Mouse (Mus musculus) hematopoietic stem cell, adult 5-6 weeks (primary cell): ENCODE results near the gene Rpl12. TPM values are rescaled to one million over a fixed set of nuclear protein-coding genes. Genes with fewer than 3 reads are reported as not detected.
"Not testable (repeated sequence)": the region's sequence is repeated elsewhere in the genome, so short reads cannot be mapped to it uniquely, and the experiment has no call there.

Experiments used
- ATAC-seq, 2 experiments: fragments of 125-278 bp in 1 of 2; replicated peaks in 1 of 2; 2 replicates each; pipeline ENCODE4 v1.8.0; 2016 to 2017; ENCODE audit warnings: inconsistent platforms in 2 of 2, mild to moderate bottlenecking in 2 of 2, moderate number of reproducible peaks in 2 of 2, low read depth in 1 of 2, moderate TSS enrichment in 1 of 2; ENCODE audit not compliant: low FRiP score in 2 of 2, poor library complexity in 2 of 2, severe bottlenecking in 2 of 2, insufficient read depth in 1 of 2, low TSS enrichment in 1 of 2
- total RNA-seq: library from RNA; stranded (forward); fragments of 172-1452, 232-1000 nt; gene quantifications from 2 replicates; pipeline ENCODE4 v1.2.3, GENCODE M21; 2017

Gene Rpl12
- total RNA-seq, 1 experiment from 2014 or later, result 2,599 TPM

DNA sequence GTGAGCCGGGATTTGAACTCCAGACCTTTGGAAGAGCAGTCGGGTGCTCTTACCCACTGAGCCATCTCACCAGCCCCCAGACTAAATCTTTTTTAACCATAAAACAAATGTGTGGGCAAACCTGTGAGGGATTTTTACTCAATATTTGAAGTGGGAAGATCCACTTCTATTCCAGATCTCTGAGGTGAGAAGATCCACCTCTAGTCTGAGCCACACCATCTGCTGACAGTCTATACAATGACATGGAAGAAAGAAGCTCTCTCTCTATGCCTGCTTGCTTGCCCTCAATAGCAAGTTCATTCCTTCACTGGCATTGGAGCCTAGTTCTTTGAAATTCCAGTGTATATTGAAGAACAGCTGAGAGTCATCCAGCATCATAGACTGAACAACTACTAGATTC is 38.4 kb downstream of the Rpl12 start:
- ATAC-seq, result no peak

DNA sequence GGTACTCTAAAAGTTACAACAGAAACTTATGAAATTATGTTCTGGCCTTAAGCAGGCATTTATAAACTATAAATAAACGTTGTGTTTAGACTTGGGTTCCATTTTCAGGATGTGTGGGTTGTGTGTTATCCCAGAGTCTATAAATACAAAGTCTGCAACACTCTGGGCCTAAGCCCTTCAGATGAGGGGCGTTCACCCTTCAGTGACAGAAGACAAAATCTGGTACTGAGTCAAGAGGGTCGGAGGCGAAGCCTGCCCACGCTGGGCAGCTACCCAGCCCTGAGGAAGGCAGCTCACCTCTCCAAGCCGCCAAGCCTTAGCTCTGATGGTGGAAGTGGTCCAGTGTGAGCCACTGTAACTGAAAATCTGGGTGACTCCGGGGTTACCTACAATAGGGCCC is 40.8 kb downstream of the Rpl12 start:
- ATAC-seq, result no peak

DNA sequence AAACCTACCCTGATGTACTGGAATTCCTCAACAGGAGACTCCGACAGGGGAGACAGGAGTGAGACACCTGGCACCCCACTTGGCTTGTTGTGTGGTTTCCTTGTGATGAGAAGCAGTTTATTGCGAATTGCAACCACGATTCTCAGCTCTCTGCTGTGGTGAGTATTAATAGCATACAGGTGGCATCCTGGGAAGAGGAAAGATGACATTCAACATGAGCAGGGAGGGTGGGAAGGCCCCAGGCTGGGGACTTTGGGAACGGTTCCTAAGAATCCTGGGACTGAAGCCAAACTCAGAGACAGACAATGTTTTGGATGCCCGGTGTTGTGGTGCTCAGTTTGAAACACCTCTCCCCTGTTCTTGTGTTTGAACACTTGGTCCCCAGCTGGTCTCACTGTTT is 43.7 kb downstream of the Rpl12 start:
- ATAC-seq, result no peak

DNA sequence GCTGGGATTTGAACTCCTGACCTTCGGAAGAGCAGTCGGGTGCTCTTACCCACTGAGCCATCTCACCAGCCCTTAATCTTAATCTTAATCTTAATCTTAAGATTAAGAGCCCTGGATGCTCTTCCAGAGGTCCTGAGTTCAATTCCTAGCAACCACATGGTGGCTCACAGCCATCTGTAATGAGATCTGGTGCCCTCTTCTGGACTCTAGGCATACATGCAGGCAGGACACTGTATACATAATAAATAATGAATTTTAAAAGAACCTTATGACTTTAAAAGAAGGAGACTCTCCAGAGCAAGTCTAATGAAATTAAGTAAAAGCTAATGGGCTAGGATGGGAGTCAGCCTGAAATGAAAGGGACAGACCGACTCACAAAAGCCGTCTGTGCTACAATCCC is 47.7 kb downstream of the Rpl12 start:
- not testable (repeated sequence) for ATAC-seq

DNA sequence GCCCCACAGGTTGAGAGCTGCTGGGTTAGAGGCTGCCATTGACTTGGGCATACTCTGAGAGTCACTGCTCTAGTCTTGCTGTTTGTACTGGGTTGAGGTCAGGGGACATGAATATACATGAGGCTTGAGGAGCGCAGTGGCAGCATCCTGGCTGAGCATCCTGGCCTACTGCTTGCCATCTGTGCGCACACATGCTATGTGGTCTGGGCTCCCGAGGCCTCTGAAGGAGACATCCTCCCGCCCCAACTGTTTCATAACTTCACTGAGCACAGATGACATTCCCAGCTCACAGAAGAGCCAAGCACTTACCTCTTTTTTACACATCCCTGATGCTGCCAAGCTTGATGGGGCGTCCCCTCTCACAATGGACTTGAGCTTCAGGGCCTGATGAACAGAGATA is 53.5 kb downstream of the Rpl12 start:
- ATAC-seq, result no peak

Other genes with a start within 250 kb of the Rpl12 start
- 68.8 and 74.9 TPM in 2 replicates for gene Cdk9, start 248.5 kb upstream of the Rpl12 start, total RNA-seq
- gene Sh2d3c, start 240.5 kb upstream of the Rpl12 start, total RNA-seq, result 10.4 and 17.9 TPM in 2 replicates
- not detected in 2 replicates for gene 6330409D20Rik, start 220.5 kb upstream of the Rpl12 start, total RNA-seq
- 17.8 and 23.3 TPM in 2 replicates for gene Tor2a, start 204.3 kb upstream of the Rpl12 start, total RNA-seq
- not detected in 2 replicates for gene Ttc16, start 185.9 kb upstream of the Rpl12 start, total RNA-seq
- gene Ptrh1, start 185.8 kb upstream of the Rpl12 start, total RNA-seq, result 1.5 and 2.8 TPM in 2 replicates
- not detected in 2 replicates for gene Cfap157, start 177.1 kb upstream of the Rpl12 start, total RNA-seq
- gene Stxbp1, start 114.3 kb upstream of the Rpl12 start, total RNA-seq, result 5.2 and 6.2 TPM in 2 replicates
- gene Fam129b, start 85.4 kb upstream of the Rpl12 start, total RNA-seq, result 26.5 and 33.9 TPM in 2 replicates
- 4.9 and 5.1 TPM in 2 replicates for gene Lrsam1, start 55 bp downstream of the Rpl12 start, total RNA-seq
- 0.88 and 5.0 TPM in 2 replicates for gene Slc2a8, start 20.5 kb downstream of the Rpl12 start, total RNA-seq
- gene Garnl3, start 170.1 kb downstream of the Rpl12 start, total RNA-seq, result 3.8 and 5.7 TPM in 2 replicates